Mouse (Mus musculus) v-Abl transformed pro-B cells (cell line): ENCODE data around the gene Pcif1.

Experiments
- in situ Hi-C, 2 experiments: fragments of 400-800 bp; cut with MboI; formaldehyde crosslinking; loops; one replicate each; pipeline ENCODE4 v1.15.1; 2025; ENCODE audit not compliant: unreplicated experiment in 2 of 2

Pcif1 gene

DNA sequence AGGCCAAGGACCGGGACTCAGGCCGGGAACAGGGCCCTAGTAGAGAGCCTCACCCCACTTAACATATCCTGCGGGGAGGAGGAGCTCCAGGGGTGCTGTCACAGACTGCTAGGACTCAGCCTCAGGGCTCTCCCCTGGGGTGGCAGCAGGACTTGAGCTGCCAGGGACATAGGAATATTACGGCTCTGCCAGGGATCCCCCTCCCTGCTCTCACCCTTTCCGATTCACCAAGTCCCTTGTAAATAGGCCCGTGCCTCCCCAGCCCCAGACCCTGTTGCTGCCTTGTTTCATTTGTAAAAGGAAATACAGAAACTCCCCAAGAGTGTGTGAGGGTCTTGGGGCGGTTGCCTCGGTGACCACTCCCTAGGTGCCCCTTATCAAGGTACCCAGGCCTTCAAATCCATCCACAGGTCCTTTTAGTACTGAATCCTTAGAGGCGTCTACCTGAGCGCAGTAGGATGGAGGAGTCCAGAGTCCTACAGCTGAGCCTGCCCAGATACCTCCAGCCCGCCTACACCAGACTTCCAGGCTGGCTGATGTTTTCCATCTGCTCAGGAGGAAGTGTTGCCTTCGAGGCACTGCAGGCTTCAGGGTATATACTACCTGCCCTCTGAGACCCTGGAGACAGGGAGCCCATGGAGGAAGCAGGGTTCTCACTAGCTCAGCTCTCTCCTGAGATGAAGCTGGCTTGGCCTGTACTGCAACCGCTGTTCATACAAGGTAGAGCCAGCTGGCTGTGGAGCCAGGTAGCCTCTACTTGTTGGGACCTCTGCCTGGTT is 12.1 kb downstream of the Pcif1 start:
- in situ Hi-C loops: no loop called here

DNA sequence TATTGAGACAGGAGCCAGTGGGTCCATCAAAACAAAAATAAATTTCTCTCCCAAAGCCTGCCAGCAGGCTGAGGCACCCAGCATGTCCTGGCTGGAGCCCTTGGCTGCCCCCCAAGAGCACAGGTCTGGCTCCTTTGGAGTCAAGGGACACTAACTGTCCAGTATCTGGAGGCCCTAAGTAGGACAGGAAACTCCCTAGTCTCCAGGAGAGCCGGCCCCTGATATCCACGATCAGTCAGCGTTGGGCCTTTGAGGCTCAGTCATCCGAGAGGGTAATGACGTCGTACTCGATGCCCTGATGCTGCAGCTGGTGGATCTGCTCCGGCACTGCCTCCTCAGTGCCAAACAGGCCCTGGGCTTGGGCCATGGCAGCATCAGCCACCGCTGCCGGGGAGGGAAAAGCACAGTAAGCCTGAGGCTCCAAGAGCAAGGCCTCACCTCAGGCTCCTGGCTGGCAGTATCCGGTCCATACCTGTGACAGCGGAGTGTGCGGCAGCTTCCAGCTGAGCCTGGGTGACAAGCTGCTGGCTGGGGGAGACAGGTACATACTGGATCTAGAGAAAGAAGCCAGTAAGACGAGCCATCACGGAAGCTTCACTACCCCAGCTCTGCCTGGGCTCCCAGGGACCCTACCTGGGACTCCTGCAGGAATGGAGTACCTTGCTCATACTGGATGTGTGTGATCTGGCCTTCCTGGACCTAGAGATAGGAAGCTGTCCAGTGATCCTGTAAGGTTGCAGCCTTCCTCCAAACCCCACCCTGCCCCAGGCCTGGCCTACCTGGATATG is 13.0 kb downstream of the Pcif1 start:
- in situ Hi-C loops: no loop called here

DNA sequence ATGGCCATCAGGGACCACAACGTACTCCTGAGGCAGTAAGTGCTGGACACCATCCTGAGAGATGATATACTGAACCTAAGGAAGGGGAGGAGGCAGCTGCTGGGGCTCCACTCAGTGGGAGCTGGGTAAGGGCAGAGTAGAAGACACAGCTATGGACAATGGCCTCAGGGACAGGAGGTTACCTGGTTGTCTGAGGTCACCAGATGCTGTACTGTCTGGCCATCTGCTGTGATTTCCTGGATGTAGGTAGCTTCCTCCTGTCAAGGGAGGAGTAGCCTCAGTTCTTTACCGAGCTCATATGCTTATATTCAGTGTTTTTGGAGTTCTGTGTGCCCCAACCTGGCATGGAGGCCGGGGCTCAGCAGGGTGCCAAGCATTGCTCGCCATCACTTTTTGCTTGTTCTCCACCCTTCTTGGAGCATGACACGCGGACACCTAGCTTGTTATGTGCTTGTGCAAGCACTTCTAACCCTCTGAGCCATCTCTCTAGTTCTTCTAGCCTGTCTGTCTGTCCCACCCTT is 13.7 kb downstream of the Pcif1 start:
- in situ Hi-C loops: no loop called here

GRCm38 (mm10) chr2:164894048-164894447 is 14.9 kb downstream of the Pcif1 start:
- in situ Hi-C loops: no loop called here

GRCm38 (mm10) chr2:164894644-164895043 is 15.5 kb downstream of the Pcif1 start:
- in situ Hi-C loops: no loop called here

GRCm38 (mm10) chr2:164895885-164896284 is 16.8 kb downstream of the Pcif1 start:
- in situ Hi-C loops: no loop called here

GRCm38 (mm10) chr2:164898008-164898407 is 18.9 kb downstream of the Pcif1 start:
- in situ Hi-C loops: no loop called here

- in situ Hi-C loops: no loop called here
Observed at GRCm38 (mm10) chr2:164899034-164899433, 19.9 kb downstream of the Pcif1 start.

DNA sequence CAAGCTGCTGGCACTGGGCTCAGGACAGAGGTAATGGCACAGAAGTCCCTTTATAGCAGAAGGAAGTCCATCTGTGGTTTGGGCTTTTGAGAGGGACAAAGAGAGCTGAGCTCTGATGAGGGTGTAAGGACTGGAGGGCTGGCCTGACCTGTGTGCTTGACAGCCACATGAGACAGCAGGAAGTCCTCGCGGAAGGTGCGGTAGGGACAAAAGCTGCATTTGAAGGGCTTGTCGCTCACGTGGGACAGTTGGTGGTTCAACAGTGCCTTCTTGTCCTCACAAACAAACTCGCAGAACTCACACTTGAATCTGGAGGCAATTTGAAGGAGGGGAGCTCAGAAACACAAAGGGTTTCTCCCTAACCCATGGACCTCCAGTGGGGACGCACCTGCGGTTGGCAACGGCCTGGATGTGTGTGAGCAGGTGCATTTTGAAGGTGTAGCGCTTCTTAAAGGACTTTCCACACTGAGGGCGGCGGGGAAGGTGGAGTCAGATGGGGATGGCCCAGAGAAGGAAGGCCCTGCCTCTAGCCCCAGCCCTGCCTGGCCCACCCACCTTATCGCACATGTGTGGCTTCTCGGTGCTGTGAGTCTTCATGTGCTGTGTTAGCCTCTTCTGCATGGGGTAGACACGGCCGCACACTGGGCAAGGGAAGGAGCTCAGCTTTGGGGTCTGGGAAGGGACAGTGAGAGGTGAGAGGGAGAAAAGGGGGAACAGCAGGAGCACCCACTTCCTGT is 20.8 kb downstream of the Pcif1 start:
- in situ Hi-C loops: no loop called here

- in situ Hi-C loops: no loop called here
Observed at GRCm38 (mm10) chr2:164901380-164901779, 22.3 kb downstream of the Pcif1 start.

GRCm38 (mm10) chr2:164903496-164903895 is 24.4 kb downstream of the Pcif1 start:
- in situ Hi-C loops: no loop called here

- in situ Hi-C loops: loop anchor here in 1 of 2 experiments (5.0 kb wide), 1 partner anchor 74 kb away; the partner anchor contains the start of genes Ctsa and Neurl2
Observed at GRCm38 (mm10) chr2:164906071-164906470, 27.0 kb downstream of the Pcif1 start.

DNA sequence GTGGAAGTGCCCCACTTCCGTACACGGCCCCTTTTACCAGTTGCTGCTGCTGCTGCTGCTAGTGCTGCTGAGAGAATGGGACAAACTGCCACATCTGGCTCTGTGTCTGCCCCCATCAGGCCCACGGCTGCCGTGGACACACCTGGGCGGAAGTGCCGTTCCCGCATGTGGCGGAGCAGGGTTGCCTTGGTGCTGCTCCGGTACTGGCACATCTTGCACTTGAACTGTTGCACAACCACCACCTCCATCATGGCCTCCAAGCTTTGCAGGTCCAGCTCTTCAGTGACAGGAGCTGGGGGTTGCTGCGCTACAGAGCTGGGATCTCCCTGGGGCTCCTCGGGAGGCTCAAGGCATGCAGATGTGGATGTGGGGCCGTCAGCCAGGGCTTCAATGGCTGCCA is 28.4 kb downstream of the Pcif1 start:
- in situ Hi-C loops: loop anchor here in 1 of 2 experiments (5.0 kb wide), 1 partner anchor 75 kb away; the partner anchor contains the start of genes Ctsa and Neurl2

DNA sequence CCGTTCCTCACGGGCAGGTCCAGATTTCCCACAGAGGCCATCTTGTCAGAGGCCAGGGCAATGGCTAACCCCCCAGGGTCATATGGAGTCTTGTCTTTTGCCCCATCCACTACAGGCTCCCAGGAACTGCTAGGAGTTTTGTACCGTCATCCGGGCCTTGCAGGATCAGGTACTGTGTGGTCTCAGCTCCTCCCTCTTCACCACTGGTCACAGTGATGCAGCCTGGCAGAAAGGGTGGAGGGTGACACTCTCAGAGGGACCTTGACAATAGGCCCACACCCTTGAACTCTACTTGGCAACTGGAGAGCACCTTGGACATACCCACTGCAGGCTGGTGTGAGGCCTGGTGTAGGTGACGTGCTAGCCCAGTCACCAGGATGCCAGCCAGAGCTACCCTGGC is 28.9 kb downstream of the Pcif1 start:
- in situ Hi-C loops: loop anchor here in 1 of 2 experiments (5.0 kb wide), 1 partner anchor 76 kb away; the partner anchor contains the start of genes Ctsa and Neurl2

DNA sequence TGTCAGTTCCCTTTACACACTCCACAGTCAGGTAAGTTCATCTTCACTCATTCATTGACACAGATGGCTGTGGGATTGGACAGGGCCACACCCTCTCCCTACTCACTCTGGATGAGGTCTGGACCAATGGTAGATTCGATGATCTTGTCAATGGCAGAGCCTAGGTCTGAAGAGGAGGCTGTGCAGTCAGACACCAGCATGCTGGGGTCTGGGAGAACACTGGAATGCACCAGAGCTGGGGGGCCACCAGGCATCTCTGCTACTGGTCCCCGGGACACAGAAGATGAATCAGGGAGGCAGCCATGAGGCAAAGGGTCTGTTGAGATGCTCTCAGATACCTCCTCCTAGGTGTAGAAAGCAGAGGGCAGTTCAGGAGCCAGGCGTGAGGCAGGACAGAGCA is 30.0 kb downstream of the Pcif1 start:
- in situ Hi-C loops: loop anchor here in 1 of 2 experiments (5.0 kb wide), 1 partner anchor 77 kb away; the partner anchor contains the start of genes Ctsa and Neurl2

DNA sequence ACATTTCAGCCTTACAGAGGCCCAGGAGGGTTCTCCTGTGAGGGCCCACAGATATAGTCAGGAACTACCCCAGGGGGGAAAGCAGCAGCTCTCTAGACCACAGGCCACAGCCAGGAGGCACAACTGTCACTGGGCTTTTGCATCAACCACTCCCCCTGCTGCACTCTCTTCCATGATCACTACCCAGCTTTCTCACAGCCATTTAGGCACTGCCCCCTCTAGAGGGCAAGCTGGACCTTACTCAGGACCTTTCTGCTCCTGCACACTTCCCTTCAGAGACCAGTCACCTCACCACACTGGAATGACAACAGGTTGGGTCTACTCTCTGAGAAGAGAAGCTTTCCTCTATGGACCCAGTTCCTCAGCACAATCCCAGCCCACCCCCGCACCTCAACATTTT is 30.4 kb downstream of the Pcif1 start:
- in situ Hi-C loops: loop anchor here in 1 of 2 experiments (5.0 kb wide), 1 partner anchor 77 kb away; the partner anchor contains the start of genes Ctsa and Neurl2

DNA sequence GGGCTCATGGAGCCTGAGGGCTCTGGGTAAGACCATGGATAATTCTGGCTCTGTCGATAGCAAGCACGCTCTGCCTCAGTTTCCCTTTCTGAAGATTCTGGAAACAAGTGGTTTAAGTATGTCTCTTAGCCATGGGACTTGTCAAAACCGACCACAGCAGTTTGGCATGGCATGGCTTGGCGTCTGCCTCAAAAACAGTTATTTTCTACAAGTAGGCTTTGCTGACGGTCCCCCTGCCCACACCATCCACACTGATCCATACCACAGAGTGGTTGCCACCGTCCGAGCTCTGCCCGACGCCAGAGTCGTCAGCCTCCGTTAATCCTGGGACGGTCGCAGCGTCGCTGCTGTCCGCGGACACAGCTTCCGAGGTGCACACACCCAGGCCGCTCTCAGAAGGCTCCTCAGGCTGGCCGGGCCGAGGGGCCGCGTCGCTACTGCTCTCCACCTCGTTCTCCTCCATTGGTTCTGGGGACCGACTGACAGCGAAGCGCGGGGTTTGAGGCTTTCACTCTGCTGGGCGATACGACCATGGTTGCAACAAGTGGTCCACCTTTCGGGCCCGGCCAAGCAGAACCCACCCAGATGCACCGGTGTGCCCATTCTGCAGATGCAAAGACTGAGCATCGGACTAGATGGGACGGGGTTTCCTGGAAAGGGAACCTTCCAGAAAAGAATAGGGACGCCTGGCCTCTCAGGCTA is 31.4 kb downstream of the Pcif1 start:
- in situ Hi-C loops: loop anchor here (5.0 kb wide), 2 partner anchors 33 to 78 kb away; partner anchors contain the start of genes Ctsa (in 1 of the 2), Neurl2 (in 1 of the 2) and Pcif1 (in 1 of the 2)

DNA sequence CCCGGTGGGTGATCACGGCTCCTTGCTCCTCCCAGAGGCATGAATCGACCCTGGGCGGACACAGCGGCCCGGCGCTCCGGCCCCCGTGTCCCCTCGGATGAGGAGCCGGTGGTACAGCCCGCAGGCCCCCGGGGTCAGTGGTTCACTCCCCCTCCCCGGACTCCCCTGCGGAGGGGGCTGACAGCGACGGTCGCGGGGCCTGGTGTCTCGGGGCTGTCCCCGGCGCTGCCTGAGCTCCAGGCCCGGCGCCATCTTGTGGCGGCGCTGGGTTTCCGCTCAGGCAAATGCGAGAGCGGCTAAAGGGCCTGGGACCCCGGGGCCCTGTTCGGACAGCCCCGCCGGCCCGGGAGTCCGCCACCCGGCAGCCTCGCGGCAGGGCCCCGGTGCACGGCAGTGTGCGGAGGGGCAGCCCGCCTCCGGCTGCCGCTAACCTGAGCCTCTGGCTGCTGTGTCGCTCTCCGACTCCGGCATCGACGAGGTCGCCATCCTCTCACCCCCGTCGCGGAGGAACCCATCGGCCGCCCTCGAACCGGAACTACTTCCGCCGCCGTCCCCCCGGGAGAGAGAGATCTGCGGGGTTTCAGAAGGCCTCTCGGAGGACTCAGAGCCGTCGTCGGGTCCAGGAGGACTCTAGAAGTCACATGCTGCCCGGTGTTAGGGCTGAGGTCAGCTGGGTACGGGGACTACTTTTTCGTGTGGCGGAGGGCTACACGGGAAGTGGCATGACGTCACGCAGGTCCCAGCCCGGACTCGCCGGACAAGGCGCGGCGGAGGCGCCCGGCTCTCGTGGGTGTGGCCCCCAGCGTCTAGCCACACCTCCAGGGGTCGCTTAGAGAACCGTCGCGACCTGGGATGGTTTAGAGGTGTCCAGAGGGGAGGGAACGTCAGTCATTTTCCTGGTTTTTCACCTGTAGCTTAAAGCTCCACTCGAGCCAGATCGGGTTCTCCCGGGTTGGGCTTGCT is 32.3 kb downstream of the Pcif1 start, which contains the start of gene Zfp335:
Gene Zfp335 (minus strand): TSS at position 672 of the 963 bp plus-strand sequence.
- in situ Hi-C loops: loop anchor here (5.0 kb wide), 2 partner anchors 34 to 79 kb away; partner anchors contain the start of genes Ctsa (in 1 of the 2), Neurl2 (in 1 of the 2) and Pcif1 (in 1 of the 2)
